Mouse (Mus musculus) left cerebral cortex, adult 6 months (tissue): ENCODE measurements around the gene Olfr959. TPM values are rescaled to one million over a fixed set of nuclear protein-coding genes. Genes with fewer than 3 reads are reported as not detected.

ENCODE experiments used
- long read RNA-seq, 2 experiments: library from polyadenylated mRNA; unstranded; transcript quantifications; one replicate each; pipeline ENCODE4 v2.0.0; 2019 to 2020
- polyA plus RNA-seq: library from polyadenylated mRNA; unstranded; fragments of <200 nt; fragmentation: Nextera tagmentation; gene quantifications from 2 replicates; pipeline ENCODE4 v1.2.3, GENCODE M21; 2021

The Olfr959 gene
- polyA plus RNA-seq = not detected in 2 replicates
- long read RNA-seq, experiment 1 = 0 reads
- long read RNA-seq, experiment 2 = 0 reads

GRCm38 (mm10) chr9:39575469-39575868 lies at the start of gene Olfr959:
Gene Olfr959, minus strand, starts transcription at chr9:39575569.

GRCm38 (mm10) chr9:39621073-39621472 lies 45.7 kb upstream of the Olfr959 start, which contains the start of gene Olfr960:
Gene Olfr960, plus strand, starts transcription at chr9:39621373.

GRCm38 (mm10) chr9:39610355-39610754 lies 35.0 kb upstream of the Olfr959 start, which contains the start of gene Olfr148:
Gene Olfr148, plus strand, starts transcription at chr9:39610655.

GRCm38 (mm10) chr9:39603999-39604453 lies 28.7 kb upstream of the Olfr959 start, which contains the start of gene AW551984:
Gene AW551984, minus strand, starts transcription at chr9:39604403.

GRCm38 (mm10) chr9:39553946-39554345 lies 21.4 kb downstream of the Olfr959 start, which contains the start of gene Olfr958:
Gene Olfr958, minus strand, starts transcription at chr9:39554054.

Other genes with a start within 250 kb of the Olfr959 start
- not detected in 2 replicates for gene Olfr948, start 249.5 kb downstream of the Olfr959 start, polyA plus RNA-seq
- gene Olfr951, start 188.2 kb downstream of the Olfr959 start, polyA plus RNA-seq = not detected in 2 replicates
- not detected in 2 replicates for gene Olfr952, start 148.4 kb downstream of the Olfr959 start, polyA plus RNA-seq
- not detected in 2 replicates for gene Olfr954, start 118.9 kb downstream of the Olfr959 start, polyA plus RNA-seq
- not detected in 2 replicates for gene Olfr955, start 103.6 kb downstream of the Olfr959 start, polyA plus RNA-seq
- not detected in 2 replicates for gene Olfr44, start 81.6 kb downstream of the Olfr959 start, polyA plus RNA-seq
- not detected in 2 replicates for gene Olfr957, start 59.8 kb downstream of the Olfr959 start, polyA plus RNA-seq
- not detected in 2 replicates for gene Olfr958, start 21.5 kb downstream of the Olfr959 start, polyA plus RNA-seq
- gene AW551984, start 28.8 kb upstream of the Olfr959 start, polyA plus RNA-seq = 1.6 and 3.6 TPM in 2 replicates
- gene Olfr148, start 35.1 kb upstream of the Olfr959 start, polyA plus RNA-seq = not detected in 2 replicates
- not detected in 2 replicates for gene Olfr960, start 45.8 kb upstream of the Olfr959 start, polyA plus RNA-seq
- gene Olfr961, start 69.5 kb upstream of the Olfr959 start, polyA plus RNA-seq = not detected in 2 replicates
- not detected in 2 replicates for gene Olfr963, start 91.6 kb upstream of the Olfr959 start, polyA plus RNA-seq
- not detected in 2 replicates for gene Olfr149, start 131.5 kb upstream of the Olfr959 start, polyA plus RNA-seq
- not detected in 2 replicates for gene Olfr965, start 135.8 kb upstream of the Olfr959 start, polyA plus RNA-seq
- not detected in 2 replicates for gene Olfr150, start 155.4 kb upstream of the Olfr959 start, polyA plus RNA-seq
- gene Olfr967, start 170.7 kb upstream of the Olfr959 start, polyA plus RNA-seq = not detected in 2 replicates
- gene Olfr968, start 207.7 kb upstream of the Olfr959 start, polyA plus RNA-seq = not detected in 2 replicates
- not detected in 2 replicates for gene Olfr969, start 215.4 kb upstream of the Olfr959 start, polyA plus RNA-seq
- not detected in 2 replicates for gene Olfr970, start 233.3 kb upstream of the Olfr959 start, polyA plus RNA-seq